Mouse (Mus musculus) layer of hippocampus, postnatal 25 days (tissue): Measurements from ENCODE around the gene Rack1. TPM values are rescaled to one million over a fixed set of nuclear protein-coding genes. Genes with fewer than 3 reads are reported as not detected.
A peak's percentile ranks its signal among the peaks of the same experiment; 100 is the strongest.
"Not testable (repeated sequence)": the region's sequence is repeated elsewhere in the genome, so short reads cannot be mapped to it uniquely, and the experiment has no call there.

ENCODE experiments used
- DNase-seq, 2 experiments: peaks; one replicate each; pipeline ENCODE4 v3.0.0; 2022; ENCODE audit warnings: mixed read lengths in 2 of 2, low spot score in 1 of 2; ENCODE audit errors: extremely low spot score in 1 of 2
- total RNA-seq, 2 experiments: library from RNA; stranded (reverse); gene quantifications; 2 replicates each; pipeline ENCODE4 v1.2.3; 2021

Gene Rack1
- 100 to 1,000 TPM; 227 to 260 TPM for total RNA-seq

- peak; percentile 79 to 89 for DNase-seq
Measured at GRCm38 (mm10) chr11:48799921-48800701, at the start of gene Rack1. Gene Rack1, plus strand, starts transcription at chr11:48800332.

- no peak for DNase-seq
Measured at GRCm38 (mm10) chr11:48750428-48750827, 49.7 kb upstream of the Rack1 start.

- not testable (repeated sequence) for DNase-seq
Measured at GRCm38 (mm10) chr11:48753534-48753933, 46.6 kb upstream of the Rack1 start.

- no peak for DNase-seq
Measured at GRCm38 (mm10) chr11:48759021-48759420, 41.1 kb upstream of the Rack1 start.

GRCm38 (mm10) chr11:48764119-48764518 is 36.0 kb upstream of the Rack1 start:
- no peak for DNase-seq

- DNase-seq, result no peak
Measured at GRCm38 (mm10) chr11:48767195-48767876, 32.8 kb upstream of the Rack1 start.

- peak in 1 of 2 experiments; percentile 25 for DNase-seq
Measured at GRCm38 (mm10) chr11:48771691-48772090, 28.4 kb upstream of the Rack1 start.

GRCm38 (mm10) chr11:48774443-48775298 is 25.5 kb upstream of the Rack1 start:
- peak; percentile 45 to 77 for DNase-seq

- peak in 1 of 2 experiments; percentile 62 for DNase-seq
Measured at GRCm38 (mm10) chr11:48775483-48775882, 24.6 kb upstream of the Rack1 start.

- no peak for DNase-seq
Measured at GRCm38 (mm10) chr11:48776664-48777063, 23.5 kb upstream of the Rack1 start.

- no peak for DNase-seq
Measured at GRCm38 (mm10) chr11:48777303-48777702, 22.8 kb upstream of the Rack1 start.

GRCm38 (mm10) chr11:48779450-48779849 is 20.7 kb upstream of the Rack1 start:
- no peak for DNase-seq

GRCm38 (mm10) chr11:48782243-48782642 is 17.9 kb upstream of the Rack1 start:
- no peak for DNase-seq

- no peak for DNase-seq
Measured at GRCm38 (mm10) chr11:48787455-48788211, 12.5 kb upstream of the Rack1 start.

GRCm38 (mm10) chr11:48788311-48789089 is 11.6 kb upstream of the Rack1 start:
- peak; percentile 49 to 85 for DNase-seq

GRCm38 (mm10) chr11:48789215-48789614 is 10.9 kb upstream of the Rack1 start:
- DNase-seq, result no peak

GRCm38 (mm10) chr11:48789973-48790823 is 9.9 kb upstream of the Rack1 start:
- peak; percentile 71 to 90 for DNase-seq

- no peak for DNase-seq
Measured at GRCm38 (mm10) chr11:48790946-48791345, 9.2 kb upstream of the Rack1 start.
